Mouse (Mus musculus): Measurements from ENCODE around the gene Khsrp. TPM values are rescaled to one million over a fixed set of nuclear protein-coding genes. Genes with fewer than 3 reads are reported as not detected.
A peak's percentile ranks its signal among the peaks of the same experiment; 100 is the strongest.

Gene Khsrp
- total and polyA plus RNA-seq, 2 experiments from 2014 or later = 26.4 to 61.7 TPM

- DNase-seq (ENCODE audit: low spot score) = no peak
- ATAC-seq = no peak
- WGBS = 75% methylated on average over 13 of the region's 13 CpGs
- TF ChIP-seq CTCF (IDR thresholded peaks at IDR 0.05; ENCODE audit: low read depth) = no peak
- Histone ChIP-seq H3K4me3 (ENCODE audit: low read length) (peak overlapping the region; percentile 79; the same call in 1 of the 2 replicates), H3K36me3 (ENCODE audit: insufficient read depth, low read length) (peaks cover 11% of the 10 kb centered on the region; the same call in 1 of the 2 replicates), H3K27ac (peak overlapping the region; percentile 94), H3K9me3 (ENCODE audit: low read length) (no peaks in the 10 kb centered on the region), H3K4me1 (ENCODE audit: insufficient read depth, low read length) (peaks cover 12% of the 10 kb centered on the region; the same call in 1 of the 2 replicates), H3K4me2 (ENCODE audit: low read depth, low read length) (peak overlapping the region; percentile 81), H3K27me3 (ENCODE audit: insufficient read depth, low read length) (no peaks in the 10 kb centered on the region), H3K9ac (replicated peaks; ENCODE audit: low read length) (0 out of 2 replicates have a peak overlapping the region, but pooled peaks have one; percentile 75)
Observed at GRCm38 (mm10) chr17:57012245-57012795, 19.0 kb downstream of the Khsrp start.

- Histone ChIP-seq H3K9ac (replicated peaks; ENCODE audit: low read length) (peak within 1 kb of the TSS; percentile 75), H3K4me1 (ENCODE audit: insufficient read depth, low read length) (peaks cover 12% of the 10 kb centered on the region; the same call in 1 of the 2 replicates), H3K36me3 (ENCODE audit: insufficient read depth, low read length) (peaks cover 19% of the 10 kb centered on the region), H3K27ac (peak within 1 kb of the TSS; percentile 94), H3K4me2 (ENCODE audit: low read depth, low read length) (peak within 1 kb of the TSS; percentile 85), H3K4me3 (ENCODE audit: low read length) (peak within 1 kb of the TSS; percentile 79), H3K9me3 (ENCODE audit: low read length) (no peaks in the 10 kb centered on the region), H3K27me3 (ENCODE audit: insufficient read depth, low read length) (no peaks in the 10 kb centered on the region)
- WGBS = 1% methylated on average over 51 of the region's 51 CpGs
- peak; percentile 94 for ATAC-seq
- peak; percentile 100 for DNase-seq (ENCODE audit: low spot score)
- TF ChIP-seq CTCF (IDR thresholded peaks at IDR 0.05; ENCODE audit: low read depth) = peak; percentile 53
Observed at GRCm38 (mm10) chr17:57011236-57012141, 19.8 kb downstream of the Khsrp start, which contains the start of the genes Gtf2f1 and Gm17949. TSS of gene Gtf2f1 (minus strand) at chr17:57011288. TSS of gene Gm17949 (plus strand) at chr17:57011469.

- Histone ChIP-seq H3K36me3 (ENCODE audit: insufficient read depth, low read length) (peaks cover 25% of the 10 kb centered on the region), H3K27ac (peak overlapping the region; percentile 79), H3K4me2 (ENCODE audit: low read depth, low read length) (peak overlapping the region; percentile 85), H3K9me3 (ENCODE audit: low read length) (no peaks in the 10 kb centered on the region), H3K4me3 (ENCODE audit: low read length) (peak overlapping the region; percentile 79), H3K4me1 (ENCODE audit: insufficient read depth, low read length) (peaks cover 12% of the 10 kb centered on the region; the same call in 1 of the 2 replicates), H3K27me3 (ENCODE audit: insufficient read depth, low read length) (no peaks in the 10 kb centered on the region), H3K9ac (replicated peaks; ENCODE audit: low read length) (peak overlapping the region; percentile 74)
- ATAC-seq (peak; percentile 53), DNase-seq (ENCODE audit: low spot score) (no peak)
- no peak for TF ChIP-seq CTCF (IDR thresholded peaks at IDR 0.05; ENCODE audit: low read depth)
- 0% methylated on average over 19 of the region's 19 CpGs for WGBS
Observed at GRCm38 (mm10) chr17:57010911-57011235, 20.4 kb downstream of the Khsrp start.

GRCm38 (mm10) chr17:57007137-57007905, 24.0 kb downstream of the Khsrp start:
- Histone ChIP-seq H3K4me3 (ENCODE audit: low read length) (no peak overlapping the region), H3K27ac (no peak overlapping the region), H3K4me2 (ENCODE audit: low read depth, low read length) (no peak overlapping the region), H3K27me3 (ENCODE audit: insufficient read depth, low read length) (no peaks in the 10 kb centered on the region), H3K9ac (replicated peaks; ENCODE audit: low read length) (no peak overlapping the region), H3K9me3 (ENCODE audit: low read length) (no peaks in the 10 kb centered on the region), H3K36me3 (ENCODE audit: insufficient read depth, low read length) (peaks cover 56% of the 10 kb centered on the region), H3K4me1 (ENCODE audit: insufficient read depth, low read length) (peaks cover 9% of the 10 kb centered on the region; the same call in 1 of the 2 replicates)
- ATAC-seq (no peak), DNase-seq (ENCODE audit: low spot score) (peak; percentile 52)
- WGBS = 92% methylated on average over 13 of the region's 13 CpGs
- peak; percentile 60 for TF ChIP-seq CTCF (IDR thresholded peaks at IDR 0.05; ENCODE audit: low read depth)

- H3K4me2 ChIP-seq (ENCODE audit: low read depth, low read length) = no peak overlapping the region
- TF ChIP-seq CTCF (IDR thresholded peaks at IDR 0.05; ENCODE audit: low read depth) = no peak
- H3K4me1 ChIP-seq (ENCODE audit: insufficient read depth, low read length) = no peaks in the 10 kb centered on the region
- H3K4me3 ChIP-seq (ENCODE audit: low read length) = no peak overlapping the region
- no peak for DNase-seq (ENCODE audit: low spot score)
- WGBS = 94% methylated on average over 7 of the region's 7 CpGs
- H3K36me3 ChIP-seq (ENCODE audit: insufficient read depth, low read length) = peaks cover 67% of the 10 kb centered on the region
- H3K9me3 ChIP-seq (ENCODE audit: low read length) = no peaks in the 10 kb centered on the region
- no peak overlapping the region for H3K27ac ChIP-seq
- no peak for ATAC-seq
- H3K9ac ChIP-seq (replicated peaks; ENCODE audit: low read length) = no peak overlapping the region
- no peaks in the 10 kb centered on the region for H3K27me3 ChIP-seq (ENCODE audit: insufficient read depth, low read length)
Observed at GRCm38 (mm10) chr17:57003994-57004393, 27.3 kb downstream of the Khsrp start.

- peaks cover 48% of the 10 kb centered on the region for H3K36me3 ChIP-seq (ENCODE audit: insufficient read depth, low read length)
- no peak for DNase-seq (ENCODE audit: low spot score)
- no peaks in the 10 kb centered on the region for H3K27me3 ChIP-seq (ENCODE audit: insufficient read depth, low read length)
- 0 out of 2 replicates have a peak, but pooled peaks cover 3% of the 10 kb centered on the region for H3K4me1 ChIP-seq (ENCODE audit: insufficient read depth, low read length)
- TF ChIP-seq CTCF (IDR thresholded peaks at IDR 0.05; ENCODE audit: low read depth) = no peak
- ATAC-seq = no peak
- no peak overlapping the region for H3K4me3 ChIP-seq (ENCODE audit: low read length)
- H3K4me2 ChIP-seq (ENCODE audit: low read depth, low read length) = no peak overlapping the region
- WGBS = 74% methylated on average over 8 of the region's 8 CpGs
- no peak overlapping the region for H3K9ac ChIP-seq (replicated peaks; ENCODE audit: low read length)
- H3K27ac ChIP-seq = no peak overlapping the region
- H3K9me3 ChIP-seq (ENCODE audit: low read length) = no peaks in the 10 kb centered on the region
Observed at GRCm38 (mm10) chr17:57001228-57001627, 30.1 kb downstream of the Khsrp start.

Data from hindbrain, postnatal 0 days (tissue).